Mouse (Mus musculus) embryonic facial prominence, embryonic 10.5 days (tissue): ENCODE results near the gene Gm2564. TPM values are rescaled to one million over a fixed set of nuclear protein-coding genes. Genes with fewer than 3 reads are reported as not detected.
"Not testable (repeated sequence)": the region's sequence is repeated elsewhere in the genome, so short reads cannot be mapped to it uniquely, and the experiment has no call there.

Experiments used
- DNase-seq: peaks from one replicate; pipeline ENCODE4 v3.0.0-alpha.2; 2017; ENCODE audit warnings: low spot score
- H3K27ac ChIP-seq: fragments of 300-500 bp; sonication (generic); replicated peaks from 2 replicates; pipeline ENCODE4 v1.5.1; 2016; ENCODE audit warnings: mild to moderate bottlenecking
- H3K27me3 ChIP-seq: fragments of 300-500 bp; sonication (generic); replicated peaks from 2 replicates; pipeline ENCODE4 v1.6.1; 2016; ENCODE audit warnings: low read depth, mild to moderate bottlenecking; ENCODE audit not compliant: poor library complexity, severe bottlenecking
- H3K36me3 ChIP-seq: fragments of 300-500 bp; sonication (generic); replicated peaks from 2 replicates; pipeline ENCODE4 v1.6.1; 2016; ENCODE audit warnings: mild to moderate bottlenecking, moderate library complexity
- H3K4me1 ChIP-seq: fragments of 300-500 bp; sonication (generic); 2 replicates; pipeline ENCODE4 v1.6.1; 2016
- H3K4me3 ChIP-seq: fragments of 300-500 bp; sonication (generic); 2 replicates; pipeline ENCODE4 v1.5.1; 2016; ENCODE audit warnings: mild to moderate bottlenecking, moderate library complexity
- H3K9me3 ChIP-seq: fragments of 300-500 bp; sonication (generic); 2 replicates; pipeline ENCODE4 v1.6.1; 2016; ENCODE audit warnings: mild to moderate bottlenecking
- WGBS: fragments of 180-500 bp; shearing (Covaris S2); methylation state at CpG from one replicate; pipeline ENCODE4 v1.1.7; 2016; 5-methylcytosine and 5-hydroxymethylcytosine counted together
- polyA plus RNA-seq: library from polyadenylated mRNA; unstranded; fragments of >200 nt; fragmentation: Nextera tagmentation; extraction: Ambion mirVana; gene quantifications from 2 replicates; pipeline ENCODE4 v1.2.1, GENCODE M21; 2016

The Gm2564 gene
- polyA plus RNA-seq, result not detected in 2 replicates

- not testable (repeated sequence) for H3K27me3 ChIP-seq, H3K4me1 ChIP-seq, H3K27ac ChIP-seq, H3K4me3 ChIP-seq, H3K9me3 ChIP-seq, H3K36me3 ChIP-seq, DNase-seq
- WGBS, result no CpG with 5 or more reads among the region's 8 CpGs
Observed at GRCm38 (mm10) chr4:42629419-42629818, at the start of gene Gm2564. Gene Gm2564 (plus strand): TSS chr4:42629719.

- WGBS, result no CpG with 5 or more reads among the region's 5 CpGs
- not testable (repeated sequence) for H3K27ac ChIP-seq, H3K27me3 ChIP-seq, H3K4me1 ChIP-seq, H3K9me3 ChIP-seq, DNase-seq, H3K4me3 ChIP-seq, H3K36me3 ChIP-seq
Observed at GRCm38 (mm10) chr4:42611895-42612294, 17.6 kb upstream of the Gm2564 start, which contains the start of gene Gm10591. Gene Gm10591 (plus strand): TSS chr4:42612195.

- not testable (repeated sequence) for H3K4me3 ChIP-seq, H3K9me3 ChIP-seq, H3K27ac ChIP-seq, H3K27me3 ChIP-seq, H3K4me1 ChIP-seq, H3K36me3 ChIP-seq, DNase-seq
- no CpG with 5 or more reads among the region's 9 CpGs for WGBS
Observed at GRCm38 (mm10) chr4:42654951-42655350, 25.4 kb downstream of the Gm2564 start, which contains the start of gene Ccl27b. Gene Ccl27b (plus strand): TSS chr4:42655251.

GRCm38 (mm10) chr4:42661793-42662192 lies 32.3 kb downstream of the Gm2564 start, which contains the start of gene Il11ra2:
Gene Il11ra2 (minus strand): TSS chr4:42661893.
- not testable (repeated sequence) for H3K36me3 ChIP-seq, DNase-seq, H3K27ac ChIP-seq, H3K9me3 ChIP-seq, H3K4me3 ChIP-seq, H3K27me3 ChIP-seq, H3K4me1 ChIP-seq
- WGBS, result no CpG with 5 or more reads among the region's 3 CpGs

- not testable (repeated sequence) for H3K9me3 ChIP-seq, H3K27me3 ChIP-seq, DNase-seq, H3K36me3 ChIP-seq, H3K27ac ChIP-seq, H3K4me1 ChIP-seq, H3K4me3 ChIP-seq
- WGBS, result no CpG with 5 or more reads among the region's 4 CpGs
Observed at GRCm38 (mm10) chr4:42675415-42675814, 45.9 kb downstream of the Gm2564 start.

- not testable (repeated sequence) for DNase-seq, H3K4me3 ChIP-seq, H3K4me1 ChIP-seq, H3K27me3 ChIP-seq, H3K9me3 ChIP-seq, H3K36me3 ChIP-seq, H3K27ac ChIP-seq
- WGBS, result no CpG with 5 or more reads among the region's 7 CpGs
Observed at GRCm38 (mm10) chr4:42679365-42679764, 49.8 kb downstream of the Gm2564 start.

- H3K4me3 ChIP-seq, H3K27ac ChIP-seq, DNase-seq, H3K9me3 ChIP-seq, H3K4me1 ChIP-seq, H3K36me3 ChIP-seq, H3K27me3 ChIP-seq: not testable (repeated sequence)
- no CpG with 5 or more reads among the region's 32 CpGs for WGBS
Observed at GRCm38 (mm10) chr4:42680374-42681356, 51.1 kb downstream of the Gm2564 start.

Other genes starting within 250 kb of the Gm2564 start
- gene Gm21586, start 190.3 kb upstream of the Gm2564 start, polyA plus RNA-seq, result not detected in 2 replicates
- 0.16 TPM in 1 of 2 replicates, not detected in the other for gene Gm2163, start 163.0 kb upstream of the Gm2564 start, polyA plus RNA-seq
- not detected in 2 replicates for gene Fam205a2, start 101.5 kb upstream of the Gm2564 start, polyA plus RNA-seq
- not detected in 2 replicates for gene Gm10591, start 17.5 kb upstream of the Gm2564 start, polyA plus RNA-seq
- gene Ccl27b, start 25.5 kb downstream of the Gm2564 start, polyA plus RNA-seq, result not detected in 2 replicates
- 0.11 TPM in 1 of 2 replicates, not detected in the other for gene Il11ra2, start 32.2 kb downstream of the Gm2564 start, polyA plus RNA-seq
- gene 4930578G10Rik, start 105.8 kb downstream of the Gm2564 start, polyA plus RNA-seq, result 0.27 and 0.48 TPM in 2 replicates
- not detected in 2 replicates for gene Ccl19, start 126.9 kb downstream of the Gm2564 start, polyA plus RNA-seq
- 0.30 and 0.63 TPM in 2 replicates for gene Ccl21a, start 144.3 kb downstream of the Gm2564 start, polyA plus RNA-seq
- 0.05 TPM in 1 of 2 replicates, not detected in the other for gene Fam205a1, start 224.2 kb downstream of the Gm2564 start, polyA plus RNA-seq
- gene Gm12394, start 227.1 kb downstream of the Gm2564 start, polyA plus RNA-seq, result 0.20 TPM in 1 of 2 replicates, not detected in the other
- gene Fam205c, start 244.5 kb downstream of the Gm2564 start, polyA plus RNA-seq, result 0.15 and 0.25 TPM in 2 replicates